In genomic region chr4:101656956-101657570, GRCm38 (mm10) we compare ENCODE assay signal across 10 mouse cellular contexts. TPM values are rescaled to one million over a fixed set of nuclear protein-coding genes. Genes with fewer than 3 reads are reported as not detected.
DNase-seq lines count a peak whose midpoint lies in the region; ATAC-seq and TF ChIP-seq lines count a peak whose summit lies in the region.
"Had no signal": no experiment of that assay in that cellular context is flagged by ENCODE, and none has a peak within 500 bp of the region (broad histone marks: within the 10 kb centered on the region; RNA-seq: fewer than 3 reads in every experiment).

No protein-coding gene starts in this region.

- H3K9me3 ChIP-seq in forebrain, embryonic 14.5 days (replicated peaks; ENCODE audit: control insufficient read depth, low read length): no peaks in the 10 kb centered on the region
- H3K9me3 ChIP-seq in forebrain, embryonic 11.5 days (ENCODE audit: control insufficient read depth, low read length): no peaks in the 10 kb centered on the region
- no peaks in the 10 kb centered on the region for H3K9me3 ChIP-seq in liver, embryonic 14.5 days (ENCODE audit: control insufficient read depth, low read length)
- H3K9me3 ChIP-seq: embryonic facial prominence, embryonic 12.5 days; hindbrain, embryonic 15.5 days had no signal

- H3K27ac ChIP-seq in forebrain, embryonic 14.5 days (ENCODE audit: low read depth, low read length): no peak overlapping the region
- no peak overlapping the region for H3K27ac ChIP-seq in forebrain, embryonic 11.5 days (ENCODE audit: low read depth, low read length)
- peak overlapping the region; percentile 14 for H3K27ac ChIP-seq in liver, embryonic 14.5 days
- H3K27ac ChIP-seq: embryonic facial prominence, embryonic 12.5 days; hindbrain, embryonic 15.5 days had no signal

- no peak overlapping the region for H3K9ac ChIP-seq in forebrain, embryonic 14.5 days (ENCODE audit: low read length)
- H3K9ac ChIP-seq in forebrain, embryonic 11.5 days (ENCODE audit: low read length): no peak overlapping the region
- 0 out of 2 replicates have a peak overlapping the region, but pooled peaks have one; percentile 0 for H3K9ac ChIP-seq in liver, embryonic 14.5 days (replicated peaks)
- H3K9ac ChIP-seq: embryonic facial prominence, embryonic 12.5 days; hindbrain, embryonic 15.5 days had no signal

- no peak overlapping the region for H3K4me3 ChIP-seq in forebrain, embryonic 14.5 days (ENCODE audit: low read depth, low read length)
- no peak overlapping the region for H3K4me3 ChIP-seq in forebrain, embryonic 11.5 days (ENCODE audit: low read depth, low read length)
- peak overlapping the region in 1 of 2 experiments; percentile 1; a peak in 1 of 4 replicates for H3K4me3 ChIP-seq in liver, embryonic 14.5 days (ENCODE audit: insufficient read depth in 1 of 2, low read depth in 2 of 2, low read length in 2 of 2)
- H3K4me3 ChIP-seq: embryonic facial prominence, embryonic 12.5 days; hindbrain, embryonic 15.5 days had no signal

- H3K36me3 ChIP-seq in forebrain, embryonic 14.5 days (ENCODE audit: control insufficient read depth, insufficient read depth, low read length): peaks cover 26% of the 10 kb centered on the region
- peaks cover 4% of the 10 kb centered on the region; the same call in 1 of the 2 replicates for H3K36me3 ChIP-seq in forebrain, embryonic 11.5 days (ENCODE audit: control insufficient read depth, insufficient read depth, low read length)
- peaks cover 49% of the 10 kb centered on the region for H3K36me3 ChIP-seq in liver, embryonic 14.5 days (replicated peaks; ENCODE audit: control insufficient read depth, insufficient read depth, low read depth)

- 64% methylated on average over 6 of the region's 6 CpGs for WGBS in forebrain, embryonic 14.5 days
- WGBS in forebrain, embryonic 11.5 days: 61% methylated on average over 6 of the region's 6 CpGs
- 14% methylated on average over 6 of the region's 6 CpGs for WGBS in liver, embryonic 14.5 days (ENCODE audit: insufficient replicate concordance)

- H3K27me3 ChIP-seq in forebrain, embryonic 14.5 days (replicated peaks; ENCODE audit: control insufficient read depth, insufficient read depth, low read length): no peaks in the 10 kb centered on the region
- no peaks in the 10 kb centered on the region for H3K27me3 ChIP-seq in forebrain, embryonic 11.5 days (ENCODE audit: control insufficient read depth, insufficient read depth, low read length)
- no peaks in the 10 kb centered on the region for H3K27me3 ChIP-seq in liver, embryonic 14.5 days (ENCODE audit: control insufficient read depth, insufficient read depth, low read length)
- H3K27me3 ChIP-seq: embryonic facial prominence, embryonic 12.5 days; hindbrain, embryonic 15.5 days had no signal

- no peak overlapping the region for H3K4me2 ChIP-seq in forebrain, embryonic 14.5 days (ENCODE audit: low read length)
- H3K4me2 ChIP-seq in forebrain, embryonic 11.5 days (ENCODE audit: low read depth, low read length, severe bottlenecking): no peak overlapping the region
- peak overlapping the region; percentile 33 for H3K4me2 ChIP-seq in liver, embryonic 14.5 days (ENCODE audit: low read depth)
- H3K4me2 ChIP-seq: embryonic facial prominence, embryonic 12.5 days; hindbrain, embryonic 15.5 days had no signal

- intact Hi-C loops in gastrocnemius, postnatal 36 days (cut with DNase I): loop anchor here (5.0 kb wide), 1 partner anchor 340 kb away; no protein-coding TSS in a partner anchor

- H3K4me1 ChIP-seq in forebrain, embryonic 14.5 days (ENCODE audit: control insufficient read depth, insufficient read depth, low read length): no peaks in the 10 kb centered on the region
- no peaks in the 10 kb centered on the region for H3K4me1 ChIP-seq in forebrain, embryonic 11.5 days (replicated peaks; ENCODE audit: control insufficient read depth, insufficient read depth, low read length)
- H3K4me1 ChIP-seq in liver, embryonic 14.5 days (replicated peaks; ENCODE audit: control insufficient read depth in 2 of 2, insufficient read depth in 2 of 2, low read length in 1 of 2): peaks cover 31 to 45% of the 10 kb centered on the region in 2 experiments
- H3K4me1 ChIP-seq: hindbrain, embryonic 15.5 days had no signal

- no peak for ATAC-seq in forebrain, embryonic 14.5 days
- ATAC-seq in forebrain, embryonic 11.5 days (replicated peaks; ENCODE audit: low FRiP score): no peak
- peak; percentile 25 for ATAC-seq in liver, embryonic 14.5 days (ENCODE audit: insufficient read depth)

- peak; percentile 59 for TF ChIP-seq CTCF in liver, embryonic 14.5 days (IDR thresholded peaks at IDR 0.05; ENCODE audit: low read depth)

- DNase-seq in forebrain, embryonic 14.5 days (ENCODE audit: low spot score): peak; percentile 62
- no peak for DNase-seq in forebrain, embryonic 11.5 days (ENCODE audit: low spot score)
- peak; percentile 51 for DNase-seq in thymus, postnatal 0 days (ENCODE audit: low spot score)
- no peak for DNase-seq in thymus, postnatal 4 days
- peak in 2 of 3 experiments; percentile 27 to 52 for DNase-seq in liver, embryonic 14.5 days (ENCODE audit: low read depth in 3 of 3, low spot score in 3 of 3)
- DNase-seq in gastrocnemius, postnatal 36 days: no peak
- DNase-seq in lung, postnatal 36 days: no peak
- no peak for DNase-seq in yolk sac, embryonic 10.5 days (ENCODE audit: low spot score)

- 0 out of 2 replicates have a peak, but pooled peaks have one; percentile 25 for TF ChIP-seq EP300 in liver, embryonic 14.5 days (IDR thresholded peaks at IDR 0.05; ENCODE audit: low read depth)

RNA-seq across cellular contexts. Expression of gene Leprot, which starts 9.5 kb away (rescaled TPM):
- polyA plus RNA-seq in forebrain, embryonic 14.5 days (2014; fragmentation: Nextera tagmentation; extraction: Ambion mirVana): 95.9 and 98.5 TPM in 2 replicates
- polyA plus RNA-seq in forebrain, embryonic 11.5 days (2014; fragmentation: Nextera tagmentation; extraction: Ambion mirVana): 60.2 and 65.6 TPM in 2 replicates
- polyA plus RNA-seq in thymus, postnatal 0 days (2015; fragmentation: Nextera tagmentation; extraction: Ambion mirVana): 51.0 and 54.9 TPM in 2 replicates
- 35.5 and 43.7 TPM in 2 replicates for polyA plus RNA-seq in liver, embryonic 14.5 days (2012; rRNA removed)
- polyA plus RNA-seq in liver, embryonic 14.5 days (2014; fragmentation: Nextera tagmentation; extraction: Ambion mirVana): 51.1 and 55.6 TPM in 2 replicates
- total RNA-seq in gastrocnemius, postnatal 36 days (2021): 1 to 10 TPM; 8.1 TPM

Comparison
In these comparisons a context has a peak if more than half of its experiments do, and no peak if none do; other contexts are left out.
1. DNase-seq: peak in forebrain, embryonic 14.5 days (single experiment), thymus, postnatal 0 days (single experiment) and liver, embryonic 14.5 days (2 of 3); none in forebrain, embryonic 11.5 days (single experiment), thymus, postnatal 4 days (single experiment), gastrocnemius, postnatal 36 days (0 of 2), lung, postnatal 36 days (single experiment) and yolk sac, embryonic 10.5 days (single experiment).